Mouse (Mus musculus): ENCODE data around the gene Pitpnc1. TPM values are rescaled to one million over a fixed set of nuclear protein-coding genes. Genes with fewer than 3 reads are reported as not detected.

The Pitpnc1 gene
- polyA plus RNA-seq, 3 experiments from 2014 or later = 72.1 to 124 (median 106) TPM

- ATAC-seq = no peak
Observed at GRCm38 (mm10) chr11:107272351-107272975, 198.0 kb downstream of the Pitpnc1 start.

GRCm38 (mm10) chr11:107270564-107270963 is 199.9 kb downstream of the Pitpnc1 start:
- no peak for ATAC-seq

- no peak for ATAC-seq
Observed at GRCm38 (mm10) chr11:107267522-107267921, 203.0 kb downstream of the Pitpnc1 start.

- ATAC-seq = no peak
Observed at GRCm38 (mm10) chr11:107265861-107266260, 204.6 kb downstream of the Pitpnc1 start.

GRCm38 (mm10) chr11:107264889-107265615 is 205.4 kb downstream of the Pitpnc1 start:
- ATAC-seq = no peak

GRCm38 (mm10) chr11:107263838-107264237 is 206.7 kb downstream of the Pitpnc1 start:
- no peak for ATAC-seq

- ATAC-seq = no peak
Observed at GRCm38 (mm10) chr11:107259428-107259827, 211.1 kb downstream of the Pitpnc1 start.

GRCm38 (mm10) chr11:107255185-107255584 is 215.3 kb downstream of the Pitpnc1 start:
- ATAC-seq = no peak

- no peak for ATAC-seq
Observed at GRCm38 (mm10) chr11:107254181-107254580, 216.3 kb downstream of the Pitpnc1 start.

- ATAC-seq = no peak
Observed at GRCm38 (mm10) chr11:107252026-107252425, 218.5 kb downstream of the Pitpnc1 start.

- ATAC-seq = no peak
Observed at GRCm38 (mm10) chr11:107251460-107251859, 219.0 kb downstream of the Pitpnc1 start.

- no peak for ATAC-seq
Observed at GRCm38 (mm10) chr11:107250882-107251281, 219.6 kb downstream of the Pitpnc1 start.

GRCm38 (mm10) chr11:107248753-107249152 is 221.7 kb downstream of the Pitpnc1 start:
- no peak for ATAC-seq

GRCm38 (mm10) chr11:107245657-107246056 is 224.8 kb downstream of the Pitpnc1 start:
- ATAC-seq = no peak

GRCm38 (mm10) chr11:107243126-107243525 is 227.4 kb downstream of the Pitpnc1 start:
- no peak for ATAC-seq

- ATAC-seq = no peak
Observed at GRCm38 (mm10) chr11:107241678-107242077, 228.8 kb downstream of the Pitpnc1 start.

- no peak for ATAC-seq
Observed at GRCm38 (mm10) chr11:107238506-107238905, 232.0 kb downstream of the Pitpnc1 start.

- no peak for ATAC-seq
Observed at GRCm38 (mm10) chr11:107237532-107237931, 233.0 kb downstream of the Pitpnc1 start.

- ATAC-seq = no peak
Observed at GRCm38 (mm10) chr11:107233252-107233890, 237.1 kb downstream of the Pitpnc1 start.

GRCm38 (mm10) chr11:107230128-107230527 is 240.4 kb downstream of the Pitpnc1 start:
- no peak for ATAC-seq

- ATAC-seq = no peak
Observed at GRCm38 (mm10) chr11:107226431-107226830, 244.1 kb downstream of the Pitpnc1 start.

- no peak for ATAC-seq
Observed at GRCm38 (mm10) chr11:107226013-107226412, 244.5 kb downstream of the Pitpnc1 start.

- ATAC-seq = no peak
Observed at GRCm38 (mm10) chr11:107225301-107225700, 245.2 kb downstream of the Pitpnc1 start.
